Mouse (Mus musculus) c-Kit-positive CD71-positive TER-119-positive erythroid progenitor cells, embryonic 14.5 days (primary cell): ENCODE data around the gene Rhbdd2.

Experiments used
- DNase-seq: peaks from one replicate; pipeline ENCODE4 v3.0.0-alpha.2; 2013; ENCODE audit warnings: low spot score

The Rhbdd2 gene

GRCm38 (mm10) chr5:135682009-135682408, 49.6 kb downstream of the Rhbdd2 start:
- DNase-seq, result no peak

GRCm38 (mm10) chr5:135682942-135683570, 50.6 kb downstream of the Rhbdd2 start:
- DNase-seq, result no peak

GRCm38 (mm10) chr5:135690401-135690800, 58.0 kb downstream of the Rhbdd2 start:
- DNase-seq, result no peak

- DNase-seq, result no peak
These were observed 58.8 kb downstream of the Rhbdd2 start for GRCm38 (mm10) chr5:135691266-135691665.

- no peak for DNase-seq
These were observed 60.9 kb downstream of the Rhbdd2 start for GRCm38 (mm10) chr5:135693281-135693853.

- DNase-seq, result no peak
These were observed 62.9 kb downstream of the Rhbdd2 start for GRCm38 (mm10) chr5:135695277-135695721.
